Mouse (Mus musculus): Measurements from ENCODE around the gene Fbxo34. TPM values are rescaled to one million over a fixed set of nuclear protein-coding genes. Genes with fewer than 3 reads are reported as not detected.
"Not testable (repeated sequence)": the region's sequence is repeated elsewhere in the genome, so short reads cannot be mapped to it uniquely, and the experiment has no call there.

Gene Fbxo34
- 20.0 and 23.3 TPM in 2 replicates for polyA plus RNA-seq (2015; fragmentation: Nextera tagmentation; extraction: Ambion mirVana)

- not testable (repeated sequence) for ATAC-seq (ENCODE audit: insufficient read depth, low FRiP score, low read depth); H3K4me1 ChIP-seq; H3K9me3 ChIP-seq; H3K4me3 ChIP-seq (replicated peaks); H3K27ac ChIP-seq; H3K36me3 ChIP-seq; H3K27me3 ChIP-seq (replicated peaks); H3K9ac ChIP-seq; H3K4me2 ChIP-seq
- WGBS = 88% methylated on average over 3 of the region's 5 CpGs
Observed at GRCm38 (mm10) chr14:47450121-47450520, at the start of gene Fbxo34. Gene Fbxo34 (plus strand): TSS chr14:47450421.

GRCm38 (mm10) chr14:47402735-47403134 lies 47.5 kb upstream of the Fbxo34 start:
- Histone ChIP-seq H3K9ac (no peak overlapping the region), H3K4me1 (no peaks in the 10 kb centered on the region), H3K9me3 (no peaks in the 10 kb centered on the region), H3K4me2 (no peak overlapping the region), H3K36me3 (peaks cover 36% of the 10 kb centered on the region; the same call in 1 of the 2 replicates), H3K27me3 (replicated peaks) (no peaks in the 10 kb centered on the region), H3K27ac (no peak overlapping the region), H3K4me3 (replicated peaks) (no peak overlapping the region)
- ATAC-seq (ENCODE audit: insufficient read depth, low FRiP score, low read depth) = no peak
- 90% methylated on average over 8 of the region's 8 CpGs for WGBS

GRCm38 (mm10) chr14:47406000-47406399 lies 44.2 kb upstream of the Fbxo34 start:
- Histone ChIP-seq H3K27me3 (replicated peaks) (no peaks in the 10 kb centered on the region), H3K9ac (no peak overlapping the region), H3K4me2 (no peak overlapping the region), H3K9me3 (no peaks in the 10 kb centered on the region), H3K4me1 (no peaks in the 10 kb centered on the region), H3K36me3 (peaks cover 34% of the 10 kb centered on the region), H3K4me3 (replicated peaks) (no peak overlapping the region), H3K27ac (no peak overlapping the region)
- no peak for ATAC-seq (ENCODE audit: insufficient read depth, low FRiP score, low read depth)
- 75% methylated on average over 9 of the region's 9 CpGs for WGBS

GRCm38 (mm10) chr14:47417346-47417745 lies 32.9 kb upstream of the Fbxo34 start:
- 23% methylated on average over 3 of the region's 3 CpGs for WGBS
- H3K9ac ChIP-seq = peak overlapping the region; percentile 44; the same call in 1 of the 2 replicates
- H3K4me2 ChIP-seq = peak overlapping the region; percentile 59
- peaks cover 8% of the 10 kb centered on the region for H3K4me1 ChIP-seq
- 0 out of 2 replicates have a peak, but pooled peaks have one; percentile 3 for ATAC-seq (ENCODE audit: insufficient read depth, low FRiP score, low read depth)
- no peaks in the 10 kb centered on the region for H3K9me3 ChIP-seq
- no peak overlapping the region; the same call in 1 of the 2 replicates for H3K27ac ChIP-seq
- H3K4me3 ChIP-seq (replicated peaks) = peak overlapping the region; percentile 61
- peaks cover 24% of the 10 kb centered on the region for H3K36me3 ChIP-seq
- no peaks in the 10 kb centered on the region for H3K27me3 ChIP-seq (replicated peaks)

GRCm38 (mm10) chr14:47417775-47418665 lies 32.2 kb upstream of the Fbxo34 start, which contains the start of gene Dlgap5:
Gene Dlgap5 (minus strand): TSS chr14:47418407.
- peak within 1 kb of the TSS; percentile 61 for H3K4me3 ChIP-seq (replicated peaks)
- peaks cover 20% of the 10 kb centered on the region for H3K36me3 ChIP-seq
- H3K4me2 ChIP-seq = peak within 1 kb of the TSS; percentile 59
- peak within 1 kb of the TSS; percentile 63 for H3K27ac ChIP-seq
- peak; percentile 97 for ATAC-seq (ENCODE audit: insufficient read depth, low FRiP score, low read depth)
- peak within 1 kb of the TSS; percentile 44; the same call in 1 of the 2 replicates for H3K9ac ChIP-seq
- no peaks in the 10 kb centered on the region for H3K9me3 ChIP-seq
- peaks cover 8% of the 10 kb centered on the region for H3K4me1 ChIP-seq
- no peaks in the 10 kb centered on the region for H3K27me3 ChIP-seq (replicated peaks)
- 1% methylated on average over 36 of the region's 36 CpGs for WGBS

GRCm38 (mm10) chr14:47418666-47418991 lies 31.6 kb upstream of the Fbxo34 start:
- Histone ChIP-seq H3K4me1 (peaks cover 8% of the 10 kb centered on the region), H3K27ac (no peak overlapping the region; the same call in 1 of the 2 replicates), H3K9ac (no peak overlapping the region), H3K4me3 (replicated peaks) (peak overlapping the region; percentile 61), H3K27me3 (replicated peaks) (no peaks in the 10 kb centered on the region), H3K36me3 (peaks cover 18% of the 10 kb centered on the region), H3K9me3 (no peaks in the 10 kb centered on the region), H3K4me2 (peak overlapping the region; percentile 59)
- ATAC-seq (ENCODE audit: insufficient read depth, low FRiP score, low read depth) = no peak
- 24% methylated on average over 5 of the region's 5 CpGs for WGBS

- Histone ChIP-seq H3K4me2 (no peak overlapping the region), H3K27me3 (replicated peaks) (no peaks in the 10 kb centered on the region), H3K9ac (no peak overlapping the region), H3K36me3 (peaks cover 13% of the 10 kb centered on the region), H3K4me1 (peaks cover 8% of the 10 kb centered on the region), H3K9me3 (no peaks in the 10 kb centered on the region), H3K4me3 (replicated peaks) (no peak overlapping the region; the same call in 1 of the 2 replicates), H3K27ac (no peak overlapping the region; the same call in 1 of the 2 replicates)
- ATAC-seq (ENCODE audit: insufficient read depth, low FRiP score, low read depth) = no peak
- 72% methylated on average over 9 of the region's 9 CpGs for WGBS
Observed at GRCm38 (mm10) chr14:47419034-47419625, 31.1 kb upstream of the Fbxo34 start.

- H3K4me2 ChIP-seq = no peak overlapping the region
- ATAC-seq (ENCODE audit: insufficient read depth, low FRiP score, low read depth) = no peak
- H3K4me3 ChIP-seq (replicated peaks) = no peak overlapping the region
- H3K36me3 ChIP-seq = peaks cover 6% of the 10 kb centered on the region; the same call in 1 of the 2 replicates
- 94% methylated on average over 24 of the region's 24 CpGs for WGBS
- peaks cover 8% of the 10 kb centered on the region for H3K4me1 ChIP-seq
- H3K27me3 ChIP-seq (replicated peaks) = no peaks in the 10 kb centered on the region
- H3K9ac ChIP-seq = no peak overlapping the region
- H3K9me3 ChIP-seq = no peaks in the 10 kb centered on the region
- no peak overlapping the region for H3K27ac ChIP-seq
Observed at GRCm38 (mm10) chr14:47419723-47420276, 30.4 kb upstream of the Fbxo34 start.

- no peaks in the 10 kb centered on the region for H3K9me3 ChIP-seq
- peaks cover 8% of the 10 kb centered on the region for H3K4me1 ChIP-seq
- H3K4me3 ChIP-seq (replicated peaks) = no peak overlapping the region
- H3K9ac ChIP-seq = no peak overlapping the region
- no peak overlapping the region for H3K27ac ChIP-seq
- H3K4me2 ChIP-seq = no peak overlapping the region
- no peak for ATAC-seq (ENCODE audit: insufficient read depth, low FRiP score, low read depth)
- H3K36me3 ChIP-seq = no peaks in the 10 kb centered on the region
- WGBS = 38% methylated on average over 2 of the region's 2 CpGs
- H3K27me3 ChIP-seq (replicated peaks) = no peaks in the 10 kb centered on the region
Observed at GRCm38 (mm10) chr14:47421606-47422005, 28.6 kb upstream of the Fbxo34 start.

GRCm38 (mm10) chr14:47422466-47422865 lies 27.8 kb upstream of the Fbxo34 start:
- WGBS = 71% methylated on average over 4 of the region's 4 CpGs
- no peak overlapping the region for H3K27ac ChIP-seq
- H3K4me3 ChIP-seq (replicated peaks) = no peak overlapping the region
- H3K27me3 ChIP-seq (replicated peaks) = no peaks in the 10 kb centered on the region
- no peaks in the 10 kb centered on the region for H3K9me3 ChIP-seq
- no peak for ATAC-seq (ENCODE audit: insufficient read depth, low FRiP score, low read depth)
- peaks cover 1% of the 10 kb centered on the region for H3K4me1 ChIP-seq
- no peak overlapping the region for H3K9ac ChIP-seq
- H3K36me3 ChIP-seq = no peaks in the 10 kb centered on the region
- no peak overlapping the region for H3K4me2 ChIP-seq

- no peak overlapping the region for H3K9ac ChIP-seq
- H3K4me1 ChIP-seq = no peaks in the 10 kb centered on the region
- H3K36me3 ChIP-seq = no peaks in the 10 kb centered on the region
- no peak overlapping the region for H3K4me3 ChIP-seq (replicated peaks)
- H3K4me2 ChIP-seq = no peak overlapping the region
- ATAC-seq (ENCODE audit: insufficient read depth, low FRiP score, low read depth) = no peak
- H3K27me3 ChIP-seq (replicated peaks) = no peaks in the 10 kb centered on the region
- H3K9me3 ChIP-seq = no peaks in the 10 kb centered on the region
- H3K27ac ChIP-seq = no peak overlapping the region
Observed at GRCm38 (mm10) chr14:47432987-47433386, 17.2 kb upstream of the Fbxo34 start.

- Histone ChIP-seq H3K27ac (no peak overlapping the region), H3K4me3 (replicated peaks) (no peak overlapping the region), H3K4me1 (no peaks in the 10 kb centered on the region), H3K27me3 (replicated peaks) (no peaks in the 10 kb centered on the region), H3K4me2 (no peak overlapping the region), H3K9me3 (no peaks in the 10 kb centered on the region), H3K36me3 (no peaks in the 10 kb centered on the region), H3K9ac (no peak overlapping the region)
- no peak for ATAC-seq (ENCODE audit: insufficient read depth, low FRiP score, low read depth)
- WGBS = 72% methylated on average over 3 of the region's 3 CpGs
Observed at GRCm38 (mm10) chr14:47438947-47439346, 11.3 kb upstream of the Fbxo34 start.
